8 mouse cellular contexts compared by ENCODE assay signal in the genomic region with DNA sequence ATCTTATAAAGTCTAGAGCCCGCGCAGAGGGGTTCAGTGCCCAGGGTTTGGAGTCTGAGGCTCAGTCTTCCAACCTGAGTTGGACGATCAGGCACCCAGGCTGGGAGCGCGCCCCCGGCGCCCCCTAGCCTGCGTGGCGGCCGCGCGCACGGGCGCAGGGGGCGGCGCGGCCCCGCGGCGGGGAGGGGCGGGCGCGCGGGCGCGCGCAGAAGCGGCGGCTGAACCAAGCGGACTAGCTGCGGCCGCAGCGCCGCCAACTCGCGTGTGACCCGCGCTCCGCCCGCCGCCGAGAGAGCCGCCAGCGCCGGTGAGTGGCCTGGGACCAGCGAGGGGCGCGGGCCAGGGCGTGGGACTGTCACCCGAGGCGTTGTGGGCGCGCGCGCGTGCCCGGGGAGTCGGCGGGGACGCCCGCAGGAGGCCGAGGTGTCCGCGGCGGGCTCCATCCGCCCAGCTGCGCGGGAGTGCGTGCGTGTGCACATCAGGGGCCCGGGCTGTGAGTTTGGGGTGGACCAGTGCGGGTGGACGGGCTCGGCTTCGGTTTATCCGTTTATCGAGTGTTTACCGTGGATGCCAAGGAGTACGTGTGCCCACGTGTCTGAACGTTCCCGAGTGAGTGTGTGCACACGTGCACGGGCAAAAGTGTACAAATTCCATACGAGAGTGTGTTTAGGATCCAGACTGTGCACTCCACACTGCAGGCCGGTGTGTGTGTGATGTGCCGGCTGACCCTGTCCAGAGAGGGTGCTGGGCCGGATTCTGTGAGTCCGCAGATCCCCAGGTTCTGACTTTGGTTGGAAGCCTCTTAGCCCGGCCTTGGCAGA. TPM values are rescaled to one million over a fixed set of nuclear protein-coding genes. Genes with fewer than 3 reads are reported as not detected.
DNase-seq lines count a peak whose midpoint lies in the region; ATAC-seq lines count a peak whose summit lies in the region.

A gene (plus strand): TSS at position 157 of the 821 bp plus-strand sequence.

- peak; percentile 76 for ATAC-seq in intestine, embryonic 14.5 days (replicated peaks; ENCODE audit: low FRiP score, low TSS enrichment, low read depth)
- peak; percentile 50; the same call in 1 of the 2 replicates for ATAC-seq in limb, embryonic 11.5 days (ENCODE audit: insufficient number of reproducible peaks, low FRiP score, low TSS enrichment, low read depth)
- ATAC-seq in midbrain, embryonic 12.5 days (ENCODE audit: low FRiP score, low read depth) = peak; percentile 80

- peak within 1 kb of the TSS; percentile 87 for H3K27ac ChIP-seq in intestine, embryonic 14.5 days (ENCODE audit: low read depth)
- H3K27ac ChIP-seq in limb, embryonic 11.5 days (replicated peaks; ENCODE audit: low read depth, low read length) = peak within 1 kb of the TSS; percentile 72; the same call in 1 of the 2 replicates
- peak within 1 kb of the TSS; percentile 81 for H3K27ac ChIP-seq in midbrain, embryonic 12.5 days (replicated peaks)

- H3K4me1 ChIP-seq in intestine, embryonic 14.5 days (replicated peaks; ENCODE audit: control insufficient read depth, insufficient read depth, low read length) = peaks cover 32% of the 10 kb centered on the region
- peaks cover 27% of the 10 kb centered on the region for H3K4me1 ChIP-seq in limb, embryonic 11.5 days (ENCODE audit: control insufficient read depth, insufficient read depth, low read length)
- peaks cover 42% of the 10 kb centered on the region for H3K4me1 ChIP-seq in midbrain, embryonic 12.5 days

- H3K4me2 ChIP-seq in intestine, embryonic 14.5 days (ENCODE audit: low read length) = peak within 1 kb of the TSS; percentile 78
- H3K4me2 ChIP-seq in limb, embryonic 11.5 days (ENCODE audit: low read depth, severe bottlenecking) = peak within 1 kb of the TSS; percentile 67
- peak within 1 kb of the TSS; percentile 70 for H3K4me2 ChIP-seq in midbrain, embryonic 12.5 days (replicated peaks)

- intact Hi-C loops in gastrocnemius, postnatal 14 days (cut with DNase I; ENCODE audit: low total_unique reads) = no loop called here

- H3K36me3 ChIP-seq in intestine, embryonic 14.5 days (ENCODE audit: control insufficient read depth, insufficient read depth, low read length) = no peaks in the 10 kb centered on the region
- H3K36me3 ChIP-seq in limb, embryonic 11.5 days (ENCODE audit: control insufficient read depth, insufficient read depth, low read length) = no peaks in the 10 kb centered on the region
- no peaks in the 10 kb centered on the region for H3K36me3 ChIP-seq in midbrain, embryonic 12.5 days

- peak within 1 kb of the TSS; percentile 83 for H3K4me3 ChIP-seq in intestine, embryonic 14.5 days (ENCODE audit: low read depth, low read length)
- H3K4me3 ChIP-seq in limb, embryonic 11.5 days (ENCODE audit: low read depth, low read length) = peak within 1 kb of the TSS; percentile 80
- peak within 1 kb of the TSS; percentile 92 for H3K4me3 ChIP-seq in midbrain, embryonic 12.5 days

- H3K9ac ChIP-seq in intestine, embryonic 14.5 days (ENCODE audit: low read length) = peak within 1 kb of the TSS; percentile 93
- H3K9ac ChIP-seq in limb, embryonic 11.5 days (ENCODE audit: low read length) = peak within 1 kb of the TSS; percentile 91
- peak within 1 kb of the TSS; percentile 94 for H3K9ac ChIP-seq in midbrain, embryonic 12.5 days (replicated peaks)

- under 1% methylated on average over 84 of the region's 90 CpGs for WGBS in intestine, embryonic 14.5 days
- under 1% methylated on average over 68 of the region's 90 CpGs for WGBS in limb, embryonic 11.5 days
- under 1% methylated on average over 63 of the region's 90 CpGs for WGBS in midbrain, embryonic 12.5 days

- no peaks in the 10 kb centered on the region for H3K27me3 ChIP-seq in intestine, embryonic 14.5 days (replicated peaks; ENCODE audit: control insufficient read depth, insufficient read depth, low read length)
- no peaks in the 10 kb centered on the region for H3K27me3 ChIP-seq in limb, embryonic 11.5 days (ENCODE audit: control insufficient read depth, insufficient read depth, low read length)
- peaks cover 1% of the 10 kb centered on the region; the same call in 1 of the 2 replicates for H3K27me3 ChIP-seq in midbrain, embryonic 12.5 days

- no peaks in the 10 kb centered on the region for H3K9me3 ChIP-seq in intestine, embryonic 14.5 days (ENCODE audit: control insufficient read depth, low read length)
- no peaks in the 10 kb centered on the region for H3K9me3 ChIP-seq in limb, embryonic 11.5 days (ENCODE audit: control insufficient read depth, low read length)
- no peaks in the 10 kb centered on the region for H3K9me3 ChIP-seq in midbrain, embryonic 12.5 days

- peak; percentile 58 for DNase-seq in layer of hippocampus, adult 11-12 months (ENCODE audit: low spot score)
- no peak for DNase-seq in layer of hippocampus, adult 9-11 months
- peak; percentile 65 to 67 for DNase-seq in cerebellum, postnatal 36 days
- peak; percentile 71 for DNase-seq in gastrocnemius, postnatal 14 days
- DNase-seq in intestine, embryonic 14.5 days (ENCODE audit: low spot score) = peak; percentile 87
- peak; percentile 77 for DNase-seq in limb, embryonic 11.5 days (ENCODE audit: low spot score)
- peak; percentile 33 to 36 for DNase-seq in spleen, postnatal 36 days (ENCODE audit: low spot score in 2 of 2)

RNA-seq across cellular contexts. Expression of the gene that starts here (rescaled TPM):
- 10 to 100 TPM; 15.4 to 16.6 TPM for total RNA-seq in gastrocnemius, postnatal 14 days (2021)
- 111 and 115 TPM in 2 replicates for polyA plus RNA-seq in intestine, embryonic 14.5 days (2014; fragmentation: Nextera tagmentation; extraction: Ambion mirVana)
- 107 and 108 TPM in 2 replicates for polyA plus RNA-seq in limb, embryonic 11.5 days (2014; fragmentation: Nextera tagmentation; extraction: Ambion mirVana)
- polyA plus RNA-seq in midbrain, embryonic 12.5 days (2016; fragmentation: Nextera tagmentation; extraction: Ambion mirVana) = 82.6 and 96.0 TPM in 2 replicates
